Mouse (Mus musculus): ENCODE measurements around the gene Clasp2. TPM values are rescaled to one million over a fixed set of nuclear protein-coding genes. Genes with fewer than 3 reads are reported as not detected.
A peak's percentile ranks its signal among the peaks of the same experiment; 100 is the strongest.

The Clasp2 gene
- polyA plus RNA-seq, 2 experiments = 18.7 to 21.4 TPM

DNA sequence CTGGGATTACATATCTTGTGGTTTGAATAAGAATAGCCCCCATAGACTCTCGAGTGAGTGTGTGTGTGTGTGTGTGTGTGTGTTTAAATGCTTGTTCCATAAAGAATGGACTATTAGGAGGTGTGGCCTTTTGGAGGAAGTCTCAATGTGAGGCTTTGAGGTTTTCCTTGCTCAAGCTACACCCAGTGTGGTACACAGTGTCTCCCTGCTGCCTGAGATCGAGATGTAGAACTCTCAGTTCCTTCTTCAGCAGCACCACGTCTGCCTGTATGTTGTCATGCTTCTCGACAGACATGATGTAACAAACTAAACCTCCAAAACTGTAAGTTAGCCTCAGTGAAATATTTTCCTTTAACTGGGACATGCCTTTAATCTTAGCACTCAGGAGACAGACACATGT lies 187.3 kb downstream of the Clasp2 start:
- Histone ChIP-seq H3K9ac (ENCODE audit: low read depth, low read length, severe bottlenecking) (no peak overlapping the region), H3K27ac (replicated peaks; ENCODE audit: low read depth, low read length) (no peak overlapping the region), H3K9me3 (ENCODE audit: control insufficient read depth, low read length) (no peaks in the 10 kb centered on the region), H3K27me3 (ENCODE audit: control insufficient read depth, insufficient read depth, low read length) (no peaks in the 10 kb centered on the region), H3K4me3 (replicated peaks; ENCODE audit: low read length) (no peak overlapping the region), H3K36me3 (ENCODE audit: control insufficient read depth, insufficient read depth, low read length) (no peaks in the 10 kb centered on the region), H3K4me2 (replicated peaks; ENCODE audit: low read depth, low read length, severe bottlenecking) (no peak overlapping the region), H3K4me1 (ENCODE audit: control insufficient read depth, insufficient read depth, low read length) (peaks cover 15% of the 10 kb centered on the region)
- DNase-seq (ENCODE audit: low spot score) (no peak), ATAC-seq (ENCODE audit: low FRiP score, low read depth) (no peak)
- 77% methylated on average over 4 of the region's 4 CpGs for WGBS
- TF ChIP-seq POLR2A (IDR thresholded peaks at IDR 0.05; ENCODE audit: borderline replicate concordance, extremely low read depth, insufficient read depth, insufficient read length) = no peak

DNA sequence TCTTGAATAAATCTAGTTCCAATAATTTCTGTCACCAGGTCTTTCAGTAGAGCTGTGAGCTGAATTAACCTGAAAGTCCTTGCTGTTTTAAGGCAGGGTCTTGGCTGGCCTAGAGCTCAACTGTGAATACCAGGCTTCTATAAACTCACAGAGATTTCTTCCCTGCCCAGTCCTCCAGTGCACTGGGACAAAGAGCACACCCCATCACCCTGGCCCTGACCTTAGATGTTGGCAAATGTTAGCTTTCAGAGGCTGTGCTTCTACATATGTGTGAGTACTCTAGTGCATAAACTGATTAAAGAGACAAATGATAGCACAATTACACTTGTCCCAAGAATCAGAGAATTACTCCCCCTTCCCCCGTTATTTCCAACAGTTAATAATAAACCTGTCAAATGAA lies 188.4 kb downstream of the Clasp2 start:
- Histone ChIP-seq H3K27ac (replicated peaks; ENCODE audit: low read depth, low read length) (no peak overlapping the region), H3K36me3 (ENCODE audit: control insufficient read depth, insufficient read depth, low read length) (no peaks in the 10 kb centered on the region), H3K4me2 (replicated peaks; ENCODE audit: low read depth, low read length, severe bottlenecking) (no peak overlapping the region), H3K27me3 (ENCODE audit: control insufficient read depth, insufficient read depth, low read length) (no peaks in the 10 kb centered on the region), H3K4me3 (replicated peaks; ENCODE audit: low read length) (no peak overlapping the region), H3K9me3 (ENCODE audit: control insufficient read depth, low read length) (no peaks in the 10 kb centered on the region), H3K4me1 (ENCODE audit: control insufficient read depth, insufficient read depth, low read length) (peaks cover 15% of the 10 kb centered on the region), H3K9ac (ENCODE audit: low read depth, low read length, severe bottlenecking) (no peak overlapping the region)
- WGBS = 68% methylated on average over 1 of the region's 1 CpGs
- no peak for ATAC-seq (ENCODE audit: low FRiP score, low read depth)
- DNase-seq (ENCODE audit: low spot score) = no peak
- no peak for TF ChIP-seq POLR2A (IDR thresholded peaks at IDR 0.05; ENCODE audit: borderline replicate concordance, extremely low read depth, insufficient read depth, insufficient read length)

DNA sequence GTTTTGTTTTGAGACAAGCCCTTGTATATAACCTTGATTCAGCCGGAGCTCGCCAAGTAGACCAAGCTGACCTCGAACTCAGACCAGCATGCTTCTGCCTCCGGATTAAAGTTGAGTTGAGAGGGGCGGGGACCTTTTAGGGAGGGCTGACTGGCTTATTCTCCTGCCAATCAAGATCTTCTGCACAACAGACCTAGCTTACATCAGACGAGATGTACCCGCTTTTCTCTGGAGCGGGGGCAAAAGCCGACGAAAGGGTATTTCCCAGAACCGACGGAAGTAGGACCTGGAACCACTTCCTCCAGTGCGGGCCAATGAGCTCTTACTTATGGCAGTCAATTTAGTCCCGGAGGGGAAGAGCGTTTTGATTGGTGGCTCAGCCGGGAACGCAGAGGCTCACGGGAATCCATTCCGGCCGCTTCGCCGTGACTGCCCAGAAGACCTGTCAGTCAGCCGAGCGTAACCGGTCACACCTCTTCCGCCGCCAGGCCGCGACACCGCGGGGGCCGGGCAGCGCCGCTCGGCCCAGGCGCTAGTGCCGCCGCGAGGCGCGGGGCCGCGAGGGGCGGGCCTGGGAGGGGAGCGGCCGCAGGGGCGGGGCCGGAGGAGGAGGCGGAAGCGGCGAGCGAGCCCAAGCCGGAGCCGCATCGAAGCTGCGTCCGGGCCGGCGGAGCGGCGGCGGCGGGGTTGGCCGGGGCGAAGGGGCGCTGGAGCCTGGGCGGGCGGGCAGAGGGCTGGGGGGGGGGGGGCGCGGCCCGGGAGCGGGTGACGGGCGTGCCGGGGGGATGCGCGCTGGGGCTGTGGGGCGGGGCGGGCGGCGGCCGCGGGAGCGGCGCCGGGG lies 189.5 kb downstream of the Clasp2 start, which contains the start of gene Ubp1:
Gene Ubp1 (plus strand): TSS at position 401 of the 841 bp plus-strand sequence.
- WGBS = under 1% methylated on average over 24 of the region's 86 CpGs

DNA sequence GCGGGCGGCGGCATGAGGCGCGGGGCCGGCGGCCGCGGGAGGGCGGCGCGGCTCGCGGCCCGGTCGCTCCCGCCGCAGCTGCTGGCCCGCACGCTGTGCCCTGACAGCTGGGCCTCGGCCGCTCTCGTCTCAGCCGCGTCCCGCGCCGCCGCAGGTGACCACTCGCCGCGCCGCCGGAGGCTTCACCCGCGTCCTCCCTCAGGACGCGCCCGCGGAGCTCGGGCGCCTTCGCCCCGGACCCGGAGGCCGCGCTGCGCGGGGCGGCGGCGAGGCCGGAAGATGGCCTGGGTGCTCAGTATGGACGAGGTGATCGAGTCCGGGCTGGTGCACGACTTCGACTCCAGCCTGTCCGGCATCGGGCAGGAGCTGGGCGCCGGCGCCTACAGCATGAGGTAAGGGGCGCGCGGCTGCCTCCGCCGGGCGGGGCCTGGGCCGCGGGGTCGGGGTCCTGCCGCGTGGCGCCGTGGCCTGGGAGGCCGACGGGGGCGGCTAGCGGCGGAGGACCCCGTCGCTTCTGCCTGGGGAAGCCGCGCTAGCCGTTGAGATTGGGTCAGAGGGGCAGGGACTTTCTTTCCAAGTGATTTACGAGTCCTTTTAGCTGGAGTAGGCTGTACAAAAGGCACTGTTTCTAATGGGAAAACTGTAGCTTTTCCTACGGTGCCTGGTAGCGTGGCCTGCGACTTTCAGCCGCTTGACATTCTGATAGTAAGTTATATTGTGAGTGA lies 190.3 kb downstream of the Clasp2 start:
- DNase-seq (ENCODE audit: low spot score) = no peak
- TF ChIP-seq POLR2A (IDR thresholded peaks at IDR 0.05; ENCODE audit: borderline replicate concordance, extremely low read depth, insufficient read depth, insufficient read length) = no peak
- Histone ChIP-seq H3K9ac (ENCODE audit: low read depth, low read length, severe bottlenecking) (peak overlapping the region; percentile 93), H3K4me3 (replicated peaks; ENCODE audit: low read length) (peak overlapping the region; percentile 95), H3K27me3 (ENCODE audit: control insufficient read depth, insufficient read depth, low read length) (no peaks in the 10 kb centered on the region), H3K27ac (replicated peaks; ENCODE audit: low read depth, low read length) (peak overlapping the region; percentile 83), H3K9me3 (ENCODE audit: control insufficient read depth, low read length) (no peaks in the 10 kb centered on the region), H3K4me2 (replicated peaks; ENCODE audit: low read depth, low read length, severe bottlenecking) (peak overlapping the region; percentile 85), H3K4me1 (ENCODE audit: control insufficient read depth, insufficient read depth, low read length) (peaks cover 15% of the 10 kb centered on the region), H3K36me3 (ENCODE audit: control insufficient read depth, insufficient read depth, low read length) (no peaks in the 10 kb centered on the region)
- peak; percentile 5; the same call in 1 of the 2 replicates for ATAC-seq (ENCODE audit: low FRiP score, low read depth)
- WGBS = under 1% methylated on average over 53 of the region's 91 CpGs

More for the DNA sequence above, 189.5 kb downstream of the Clasp2 start, which contains the start of gene Ubp1:
- H3K9me3 ChIP-seq (ENCODE audit: control insufficient read depth, low read length) = no peaks in the 10 kb centered on the region
- peak; percentile 97 for ATAC-seq (ENCODE audit: low FRiP score, low read depth)
- 0 out of 2 replicates have a peak, but pooled peaks have one; percentile 7 for TF ChIP-seq POLR2A (IDR thresholded peaks at IDR 0.05; ENCODE audit: borderline replicate concordance, extremely low read depth, insufficient read depth, insufficient read length)
- H3K27ac ChIP-seq (replicated peaks; ENCODE audit: low read depth, low read length) = peak within 1 kb of the TSS; percentile 83
- H3K9ac ChIP-seq (ENCODE audit: low read depth, low read length, severe bottlenecking) = peak within 1 kb of the TSS; percentile 93
- H3K4me1 ChIP-seq (ENCODE audit: control insufficient read depth, insufficient read depth, low read length) = peaks cover 15% of the 10 kb centered on the region
- DNase-seq (ENCODE audit: low spot score) = peak; percentile 100
- H3K4me3 ChIP-seq (replicated peaks; ENCODE audit: low read length) = peak within 1 kb of the TSS; percentile 95
- H3K27me3 ChIP-seq (ENCODE audit: control insufficient read depth, insufficient read depth, low read length) = no peaks in the 10 kb centered on the region
- H3K4me2 ChIP-seq (replicated peaks; ENCODE audit: low read depth, low read length, severe bottlenecking) = peak within 1 kb of the TSS; percentile 85
- H3K36me3 ChIP-seq (ENCODE audit: control insufficient read depth, insufficient read depth, low read length) = no peaks in the 10 kb centered on the region

DNA sequence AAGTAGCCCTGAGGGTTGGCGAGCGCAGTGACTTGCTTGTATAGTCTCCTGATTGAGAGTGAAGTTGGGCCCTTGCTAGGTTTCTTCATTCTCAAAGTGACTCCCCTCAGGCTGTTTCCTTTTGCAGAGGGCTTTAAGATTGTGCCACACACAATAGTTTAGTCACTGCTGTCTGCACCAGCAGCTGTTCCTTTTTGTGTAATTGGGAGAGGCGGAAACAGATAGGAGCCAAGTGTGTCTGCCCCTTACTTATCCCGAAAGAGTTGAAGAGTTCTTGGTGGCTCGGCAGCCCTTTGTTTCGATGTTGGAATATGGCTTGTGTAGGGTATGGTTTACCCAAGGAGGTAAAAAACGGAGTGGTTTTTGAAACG lies 190.8 kb downstream of the Clasp2 start:
- peak overlapping the region; percentile 85 for H3K4me2 ChIP-seq (replicated peaks; ENCODE audit: low read depth, low read length, severe bottlenecking)
- H3K9me3 ChIP-seq (ENCODE audit: control insufficient read depth, low read length) = no peaks in the 10 kb centered on the region
- H3K9ac ChIP-seq (ENCODE audit: low read depth, low read length, severe bottlenecking) = peak overlapping the region; percentile 93
- peaks cover 15% of the 10 kb centered on the region for H3K4me1 ChIP-seq (ENCODE audit: control insufficient read depth, insufficient read depth, low read length)
- H3K36me3 ChIP-seq (ENCODE audit: control insufficient read depth, insufficient read depth, low read length) = no peaks in the 10 kb centered on the region
- peak overlapping the region; percentile 83 for H3K27ac ChIP-seq (replicated peaks; ENCODE audit: low read depth, low read length)
- no peaks in the 10 kb centered on the region for H3K27me3 ChIP-seq (ENCODE audit: control insufficient read depth, insufficient read depth, low read length)
- ATAC-seq (ENCODE audit: low FRiP score, low read depth) = no peak
- 4% methylated on average over 8 of the region's 8 CpGs for WGBS
- H3K4me3 ChIP-seq (replicated peaks; ENCODE audit: low read length) = peak overlapping the region; percentile 95
- DNase-seq (ENCODE audit: low spot score) = peak; percentile 11
- no peak for TF ChIP-seq POLR2A (IDR thresholded peaks at IDR 0.05; ENCODE audit: borderline replicate concordance, extremely low read depth, insufficient read depth, insufficient read length)

Measured in limb, embryonic 14.5 days (tissue).